Mouse (Mus musculus): ENCODE data around the gene Letmd1. TPM values are rescaled to one million over a fixed set of nuclear protein-coding genes. Genes with fewer than 3 reads are reported as not detected.

The Letmd1 gene
- total RNA-seq, 2 experiments from 2014 or later = 10.2 to 23.2 TPM

DNA sequence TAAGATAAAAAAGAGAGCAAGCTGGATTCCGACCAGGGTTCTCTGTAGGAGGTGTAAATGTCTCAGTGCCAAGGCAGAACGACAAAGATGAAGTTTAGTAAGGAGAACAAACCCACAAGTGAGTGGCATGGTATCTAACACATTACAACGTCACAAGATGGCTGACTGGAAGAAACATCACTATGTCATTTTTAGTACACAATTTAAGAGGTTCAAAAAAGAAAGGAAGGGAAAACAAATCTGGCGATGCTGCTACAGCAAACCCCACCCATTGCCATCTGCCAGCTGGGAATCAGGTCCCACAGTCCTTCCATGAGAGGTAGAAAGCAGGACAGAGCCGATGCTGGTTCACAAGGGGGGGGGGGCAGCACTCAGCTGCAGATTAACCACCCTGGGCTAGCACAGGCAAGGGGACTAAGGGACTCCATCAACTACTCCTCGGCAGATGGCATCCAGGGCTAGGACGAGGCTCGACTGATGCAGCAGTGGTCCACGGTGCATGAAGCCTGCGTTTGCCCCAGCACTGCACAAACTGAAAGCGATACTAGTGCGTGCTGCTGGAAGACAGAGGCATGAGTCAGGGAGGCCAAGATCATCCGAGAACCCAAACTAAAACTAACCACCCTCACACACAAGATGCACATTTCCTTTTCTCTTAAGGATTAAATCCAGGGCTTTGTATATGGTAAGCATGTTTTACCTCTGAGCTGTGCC lies 39.8 kb downstream of the Letmd1 start:
- no peak for DNase-seq

- no peak for DNase-seq
These were observed 41.2 kb downstream of the Letmd1 start for GRCm38 (mm10) chr15:100510072-100510471.

GRCm38 (mm10) chr15:100513387-100513786 lies 44.6 kb downstream of the Letmd1 start:
- no peak for DNase-seq

GRCm38 (mm10) chr15:100515121-100515520 lies 46.3 kb downstream of the Letmd1 start:
- DNase-seq = no peak

DNA sequence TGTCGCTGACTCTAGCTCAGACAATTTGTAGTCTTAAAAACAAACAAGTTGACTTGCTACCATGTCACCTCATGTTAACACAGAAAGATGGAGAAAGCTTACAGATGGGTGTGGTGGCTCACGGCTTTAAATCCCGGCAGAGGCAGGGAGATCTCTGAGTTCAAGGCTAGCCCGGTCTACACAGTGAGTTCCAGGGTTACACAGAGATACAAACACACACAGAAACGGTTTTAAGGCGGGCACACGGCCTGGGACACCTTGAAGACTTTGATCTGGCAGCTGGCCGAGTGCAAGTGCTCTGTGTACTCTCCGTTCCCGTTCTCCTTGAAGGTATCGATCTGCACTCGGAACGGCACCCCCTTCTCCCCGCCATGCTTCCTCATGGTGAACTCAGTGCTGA lies 51.5 kb downstream of the Letmd1 start:
- no peak for DNase-seq

DNA sequence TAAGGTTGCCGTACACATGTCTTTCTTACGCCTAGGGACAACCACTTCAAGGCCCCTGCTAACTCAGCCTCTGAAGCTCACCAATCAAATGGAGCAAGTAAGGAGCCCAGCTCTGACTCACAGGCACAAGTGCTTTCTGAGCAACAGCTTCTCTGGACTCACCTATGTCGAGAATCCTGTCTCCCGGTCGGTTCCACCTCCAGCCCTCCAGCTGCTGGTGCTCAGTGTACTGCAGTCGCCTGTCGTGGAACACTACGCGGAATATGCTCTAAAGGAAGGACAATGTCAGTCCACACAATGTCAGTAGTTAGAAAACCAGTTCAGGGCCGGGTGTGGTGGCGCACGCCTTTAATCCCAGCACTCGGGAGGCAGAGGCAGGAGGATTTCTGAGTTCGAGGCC lies 56.6 kb downstream of the Letmd1 start:
- no peak for DNase-seq

- DNase-seq = no peak
These were observed 59.1 kb downstream of the Letmd1 start for GRCm38 (mm10) chr15:100527900-100528299.

Other genes starting within 250 kb of the Letmd1 start
- 10 to 100 TPM; 52.5 to 53.5 TPM for gene Atf1, start 241.2 kb upstream of the Letmd1 start, total RNA-seq (2021)
- gene Tmprss12, start 188.2 kb upstream of the Letmd1 start, total RNA-seq (2021) = not detected
- 10 to 100 TPM; 46.0 to 60.5 TPM for gene Mettl7a1, start 164.9 kb upstream of the Letmd1 start, total RNA-seq (2021)
- gene Mettl7a3, start 134.1 kb upstream of the Letmd1 start, total RNA-seq (2021) = under 1 TPM in 1 of 2 experiments, not detected in 1; 0.18 TPM
- gene Methig1, start 115.9 kb upstream of the Letmd1 start, total RNA-seq (2021) = not detected
- gene Mettl7a2, start 115.8 kb upstream of the Letmd1 start, total RNA-seq (2021) = 1 to 10 TPM; 1.1 to 1.5 TPM
- not detected for gene Higd1c, start 104.5 kb upstream of the Letmd1 start, total RNA-seq (2021)
- not detected for gene Gm5475, start 46.9 kb upstream of the Letmd1 start, total RNA-seq (2021)
- gene Slc11a2, start 44.0 kb upstream of the Letmd1 start, total RNA-seq (2021) = 10 to 100 TPM; 37.8 to 44.5 TPM
- gene Csrnp2, start 26.5 kb downstream of the Letmd1 start, total RNA-seq (2021) = 1 to 10 TPM; 1.9 to 2.6 TPM
- 10 to 100 TPM; 11.3 to 14.7 TPM for gene Tfcp2, start 83.0 kb downstream of the Letmd1 start, total RNA-seq (2021)
- gene Pou6f1, start 131.0 kb downstream of the Letmd1 start, total RNA-seq (2021) = 10 to 100 TPM; 11.1 to 14.2 TPM
- gene Dazap2, start 146.3 kb downstream of the Letmd1 start, total RNA-seq (2021) = 100 to 1,000 TPM; 152 to 194 TPM
- gene Smagp, start 167.9 kb downstream of the Letmd1 start, total RNA-seq (2021) = 10 to 100 TPM; 11.3 to 18.5 TPM
- 1 to 10 TPM; 1.6 to 5.1 TPM for gene Bin2, start 200.5 kb downstream of the Letmd1 start, total RNA-seq (2021)
- gene Cela1, start 218.9 kb downstream of the Letmd1 start, total RNA-seq (2021) = 1 to 10 TPM; 1.3 TPM